Mouse (Mus musculus) olfactory bulb, adult 2 months (tissue): ENCODE results near the gene Cdh26. TPM values are rescaled to one million over a fixed set of nuclear protein-coding genes. Genes with fewer than 3 reads are reported as not detected.
A peak's percentile ranks its signal among the peaks of the same experiment; 100 is the strongest.

ENCODE experiments used
- H3K27ac ChIP-seq: fragments of 200-500 bp; 2 replicates; pipeline ENCODE4 v1.5.1; 2012; ENCODE audit warnings: low read depth, low read length; ENCODE audit not compliant: insufficient read depth
- H3K4me1 ChIP-seq: fragments of 200-500 bp; 2 replicates; pipeline ENCODE4 v1.6.1; 2012; ENCODE audit warnings: low read length; ENCODE audit not compliant: control insufficient read depth, insufficient read depth
- H3K4me3 ChIP-seq: fragments of 200-500 bp; 2 replicates; pipeline ENCODE4 v1.5.1; 2012; ENCODE audit warnings: mild to moderate bottlenecking, low read depth, low read length, moderate library complexity; ENCODE audit not compliant: insufficient read depth
- CTCF ChIP-seq: fragments of 200-500 bp; IDR thresholded peaks from 2 replicates; pipeline ENCODE4 v1.5.1; 2012; ENCODE audit warnings: low read depth, mild to moderate bottlenecking, low read length, moderate library complexity; ENCODE audit not compliant: insufficient read depth
- POLR2A ChIP-seq: fragments of 200-500 bp; IDR thresholded peaks from 2 replicates; pipeline ENCODE4 v1.6.1; 2012; ENCODE audit warnings: mild to moderate bottlenecking, low read depth, low read length, moderate library complexity; ENCODE audit not compliant: insufficient read depth
- WGBS: fragments of 180-500 bp; shearing (Covaris S2); methylation state at CpG from one replicate; pipeline ENCODE4 v1.1.7; 2018; 5-methylcytosine and 5-hydroxymethylcytosine counted together
- polyA plus RNA-seq: library from polyadenylated mRNA; stranded (reverse); fragments of >200 nt; gene quantifications from 2 replicates; pipeline ENCODE4 v1.2.4, GENCODE M21; 2012; ENCODE audit warnings: low replicate concordance; ENCODE audit not compliant: missing spikeins, insufficient read depth, insufficient read length

Gene Cdh26
- polyA plus RNA-seq, 1 experiment: not detected

DNA sequence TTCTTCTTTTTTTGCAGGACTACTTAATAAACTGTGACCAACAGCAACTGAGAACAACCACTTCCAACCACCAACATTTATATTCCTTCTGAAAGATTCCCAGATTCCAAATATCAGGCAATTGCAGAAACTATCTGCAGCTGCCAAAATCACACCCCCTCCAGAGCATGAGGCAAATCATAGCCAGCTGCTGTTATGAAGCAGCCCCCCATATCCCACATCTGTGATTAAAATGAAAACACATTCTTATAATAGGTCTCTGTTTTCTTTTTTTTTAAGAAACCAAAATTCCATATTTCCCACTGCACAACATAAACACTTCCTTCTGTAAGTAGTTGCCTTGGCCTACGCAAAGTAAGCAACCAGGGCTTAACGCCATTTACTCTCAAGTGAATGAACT lies 65.5 kb downstream of the Cdh26 start:
- no peak overlapping the region for H3K4me3 ChIP-seq
- H3K27ac ChIP-seq: no peak overlapping the region
- WGBS: 93% methylated on average over 2 of the region's 2 CpGs
- peaks cover 17% of the 10 kb centered on the region for H3K4me1 ChIP-seq
- TF ChIP-seq POLR2A (no peak), CTCF (no peak)

GRCm38 (mm10) chr2:178497900-178498299 lies 67.6 kb downstream of the Cdh26 start:
- WGBS: 51% methylated on average over 1 of the region's 1 CpGs
- H3K27ac ChIP-seq: no peak overlapping the region
- peaks cover 13% of the 10 kb centered on the region for H3K4me1 ChIP-seq
- H3K4me3 ChIP-seq: no peak overlapping the region
- no peak for TF ChIP-seq POLR2A
- no peak for TF ChIP-seq CTCF

DNA sequence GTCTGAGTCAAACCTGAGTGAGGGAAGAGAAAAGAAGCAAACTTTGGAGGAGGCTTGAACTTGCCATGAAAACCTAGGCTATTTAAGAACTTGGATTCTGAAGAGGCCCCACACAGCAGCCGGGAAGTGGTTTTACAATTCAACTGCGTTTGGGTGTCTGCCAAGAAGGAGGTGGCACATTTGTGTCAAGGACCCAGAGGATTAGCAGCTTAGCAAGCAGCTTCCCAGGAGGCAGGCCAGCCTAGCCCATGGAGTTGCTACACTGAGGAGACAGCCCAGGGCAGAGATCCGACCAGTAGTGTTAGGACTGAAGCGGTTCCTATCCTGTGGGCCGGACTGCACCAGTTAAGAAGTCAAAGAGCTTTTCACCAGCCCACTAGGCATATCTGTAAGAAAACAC lies 68.1 kb downstream of the Cdh26 start:
- TF ChIP-seq POLR2A (no peak), CTCF (no peak)
- peaks cover 13% of the 10 kb centered on the region for H3K4me1 ChIP-seq
- H3K4me3 ChIP-seq: no peak overlapping the region
- no peak overlapping the region for H3K27ac ChIP-seq
- 13% methylated on average over 5 of the region's 5 CpGs for WGBS

- Histone ChIP-seq H3K27ac (no peak overlapping the region), H3K4me3 (no peak overlapping the region), H3K4me1 (peaks cover 10% of the 10 kb centered on the region)
- no peak for TF ChIP-seq POLR2A
- TF ChIP-seq CTCF: no peak
- WGBS: 53% methylated on average over 10 of the region's 10 CpGs
Measured at GRCm38 (mm10) chr2:178502469-178502868, 72.1 kb downstream of the Cdh26 start.

DNA sequence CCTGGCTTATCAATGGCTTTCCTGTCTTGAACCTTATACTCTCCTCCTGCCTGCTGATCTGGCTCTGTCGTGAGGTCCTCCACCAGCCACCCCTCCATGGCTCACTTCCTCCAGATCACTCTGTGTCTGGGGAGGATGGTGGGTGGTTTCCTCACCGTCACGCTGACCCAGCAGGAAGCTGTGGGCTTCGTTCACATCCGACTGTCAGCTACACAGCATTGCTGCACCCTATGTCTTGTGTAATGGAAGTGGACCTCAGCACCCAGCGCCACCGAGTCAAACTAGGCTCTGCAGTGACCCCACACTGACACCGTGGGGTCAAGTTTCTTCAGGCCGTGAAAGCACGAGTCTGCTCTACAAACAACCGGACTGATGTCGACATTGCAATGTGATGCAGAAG lies 75.7 kb downstream of the Cdh26 start:
- no peak for TF ChIP-seq POLR2A
- no peak for TF ChIP-seq CTCF
- 77% methylated on average over 12 of the region's 12 CpGs for WGBS

GRCm38 (mm10) chr2:178507379-178508014 lies 77.2 kb downstream of the Cdh26 start:
- TF ChIP-seq CTCF: peak; percentile 60
- no peak for TF ChIP-seq POLR2A
- WGBS: 41% methylated on average over 6 of the region's 6 CpGs
- Histone ChIP-seq H3K4me3 (no peak overlapping the region), H3K4me1 (peaks cover 5% of the 10 kb centered on the region; the same call in 1 of the 2 replicates), H3K27ac (no peak overlapping the region)

More for the DNA sequence above, 75.7 kb downstream of the Cdh26 start:
- peaks cover 5% of the 10 kb centered on the region; the same call in 1 of the 2 replicates for H3K4me1 ChIP-seq
- H3K4me3 ChIP-seq: no peak overlapping the region
- no peak overlapping the region for H3K27ac ChIP-seq

GRCm38 (mm10) chr2:178508279-178508678 lies 77.9 kb downstream of the Cdh26 start:
- WGBS: 90% methylated on average over 6 of the region's 6 CpGs
- Histone ChIP-seq H3K4me3 (no peak overlapping the region), H3K4me1 (peaks cover 5% of the 10 kb centered on the region; the same call in 1 of the 2 replicates), H3K27ac (no peak overlapping the region)
- TF ChIP-seq POLR2A (no peak), CTCF (no peak)

GRCm38 (mm10) chr2:178513043-178513442 lies 82.7 kb downstream of the Cdh26 start:
- H3K4me3 ChIP-seq: no peak overlapping the region
- H3K27ac ChIP-seq: no peak overlapping the region
- WGBS: 77% methylated on average over 4 of the region's 4 CpGs
- H3K4me1 ChIP-seq: peaks cover 13% of the 10 kb centered on the region
- TF ChIP-seq POLR2A (no peak), CTCF (no peak)

GRCm38 (mm10) chr2:178513636-178514071 lies 83.3 kb downstream of the Cdh26 start:
- H3K27ac ChIP-seq: no peak overlapping the region
- no peak overlapping the region for H3K4me3 ChIP-seq
- WGBS: 28% methylated on average over 16 of the region's 16 CpGs
- H3K4me1 ChIP-seq: peaks cover 13% of the 10 kb centered on the region
- TF ChIP-seq POLR2A (no peak), CTCF (no peak)

DNA sequence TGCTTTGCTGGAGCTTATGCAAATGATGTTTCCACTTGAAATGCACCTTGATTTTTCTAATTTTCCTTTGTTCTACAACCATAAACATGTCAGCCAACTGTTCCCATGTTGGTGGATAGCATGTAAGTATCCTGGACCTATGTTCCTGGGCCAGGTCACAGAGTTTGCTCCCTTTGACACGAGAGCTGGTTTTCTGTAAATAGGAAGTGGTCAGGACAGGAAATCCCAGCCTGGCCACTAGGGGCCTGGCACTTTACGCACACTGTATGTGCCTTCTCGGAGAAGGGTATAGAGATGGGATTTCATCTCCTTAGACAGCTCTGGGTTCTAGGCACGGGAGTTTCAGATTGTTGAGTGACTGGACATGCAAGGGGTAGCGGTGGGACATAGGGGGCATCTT lies 86.1 kb downstream of the Cdh26 start:
- peaks cover 8% of the 10 kb centered on the region for H3K4me1 ChIP-seq
- TF ChIP-seq CTCF (no peak), POLR2A (no peak)
- 89% methylated on average over 5 of the region's 5 CpGs for WGBS
- no peak overlapping the region for H3K4me3 ChIP-seq
- H3K27ac ChIP-seq: no peak overlapping the region
